Mouse (Mus musculus) embryo, embryonic 11.5 days (tissue): ENCODE data around the gene Syn3.

Experiments
- DNase-seq: peaks from one replicate; pipeline ENCODE4 v3.0.0-alpha.2; 2012; ENCODE audit warnings: low read depth, low spot score

The Syn3 gene

DNA sequence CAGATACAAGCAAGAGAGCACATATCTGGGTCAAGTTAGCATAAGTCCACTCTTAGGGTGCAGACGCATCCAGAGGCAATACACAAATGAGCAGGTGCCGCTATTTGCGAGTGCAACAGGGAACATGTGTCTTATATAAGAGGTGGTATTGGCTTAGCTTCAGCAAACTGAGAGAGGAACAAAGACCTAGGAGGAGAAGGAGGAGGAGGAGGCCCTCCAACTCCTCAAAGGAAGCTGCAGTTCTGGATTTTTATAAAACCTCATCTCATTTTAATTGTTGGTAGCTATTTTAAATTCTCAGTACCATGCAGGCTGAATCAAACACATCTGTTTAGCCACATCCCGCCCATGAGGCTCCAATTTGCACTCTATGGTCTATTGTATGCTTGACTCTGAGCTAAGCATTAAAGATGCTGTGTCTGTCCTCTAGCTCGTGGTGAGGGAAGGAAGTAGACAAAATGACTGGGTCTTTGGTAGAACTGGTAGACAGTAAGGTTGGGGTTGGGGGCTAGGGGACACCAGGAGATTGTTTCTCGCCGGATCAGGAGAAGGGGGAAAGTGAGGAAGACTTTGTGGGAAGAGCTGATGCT is 219.0 kb downstream of the Syn3 start:
- DNase-seq, result no peak

DNA sequence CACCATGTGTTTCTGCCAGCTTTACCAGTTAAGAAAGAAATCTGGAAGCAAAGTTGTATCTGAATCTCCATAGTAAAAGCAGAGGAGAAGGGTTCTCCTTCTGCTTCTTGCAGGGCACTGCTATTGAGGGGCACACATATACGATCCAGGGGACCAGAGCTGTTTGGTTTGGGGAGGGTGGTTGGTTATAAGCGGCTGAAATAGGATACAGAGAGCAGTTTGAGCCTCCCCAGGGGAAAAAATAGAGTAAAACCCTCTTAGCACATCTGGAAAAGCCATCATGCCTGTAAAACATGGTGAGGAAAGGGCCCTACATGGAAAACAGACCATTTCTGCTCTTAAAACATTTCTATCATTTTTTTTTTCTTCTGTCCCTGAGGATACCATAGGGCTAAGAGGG is 220.2 kb downstream of the Syn3 start:
- DNase-seq, result no peak

DNA sequence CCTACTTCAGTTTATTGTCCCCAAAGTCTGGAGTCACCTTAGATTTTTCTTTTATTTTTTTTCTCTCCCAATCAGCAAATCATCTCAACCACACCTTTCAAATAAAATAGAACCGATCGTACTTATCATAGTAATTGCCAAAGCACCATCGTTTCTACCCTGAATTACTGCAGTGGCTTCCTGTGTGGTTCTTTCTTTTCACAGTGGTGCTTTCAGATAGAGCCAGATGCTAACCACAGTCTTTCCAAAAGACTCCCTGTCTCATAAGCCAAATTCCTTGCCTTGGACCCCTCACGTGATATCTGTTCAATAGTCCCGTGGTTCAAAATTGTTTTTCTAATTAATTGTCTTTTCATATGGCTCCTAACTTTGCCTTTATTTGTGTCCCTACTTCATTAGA is 221.4 kb downstream of the Syn3 start:
- DNase-seq, result no peak

DNA sequence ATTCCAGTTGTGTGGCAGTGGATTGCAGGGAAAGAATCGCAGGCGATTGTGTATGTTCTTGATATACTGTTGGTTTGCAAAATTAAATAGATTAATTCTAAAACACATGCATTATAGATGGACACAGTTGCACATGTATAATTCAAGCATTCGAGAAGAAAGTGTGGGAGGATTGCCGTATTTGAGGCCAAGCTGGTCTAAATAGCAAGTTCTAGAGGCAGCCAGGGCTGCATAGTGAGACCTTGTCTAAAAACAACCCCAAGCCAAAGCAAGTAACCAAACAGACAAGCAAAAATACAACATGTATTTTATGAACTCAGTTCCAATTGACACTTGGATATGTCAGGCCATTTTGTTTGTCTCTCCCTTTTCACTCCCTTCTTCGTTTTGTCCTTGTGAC is 223.1 kb downstream of the Syn3 start:
- no peak for DNase-seq

DNA sequence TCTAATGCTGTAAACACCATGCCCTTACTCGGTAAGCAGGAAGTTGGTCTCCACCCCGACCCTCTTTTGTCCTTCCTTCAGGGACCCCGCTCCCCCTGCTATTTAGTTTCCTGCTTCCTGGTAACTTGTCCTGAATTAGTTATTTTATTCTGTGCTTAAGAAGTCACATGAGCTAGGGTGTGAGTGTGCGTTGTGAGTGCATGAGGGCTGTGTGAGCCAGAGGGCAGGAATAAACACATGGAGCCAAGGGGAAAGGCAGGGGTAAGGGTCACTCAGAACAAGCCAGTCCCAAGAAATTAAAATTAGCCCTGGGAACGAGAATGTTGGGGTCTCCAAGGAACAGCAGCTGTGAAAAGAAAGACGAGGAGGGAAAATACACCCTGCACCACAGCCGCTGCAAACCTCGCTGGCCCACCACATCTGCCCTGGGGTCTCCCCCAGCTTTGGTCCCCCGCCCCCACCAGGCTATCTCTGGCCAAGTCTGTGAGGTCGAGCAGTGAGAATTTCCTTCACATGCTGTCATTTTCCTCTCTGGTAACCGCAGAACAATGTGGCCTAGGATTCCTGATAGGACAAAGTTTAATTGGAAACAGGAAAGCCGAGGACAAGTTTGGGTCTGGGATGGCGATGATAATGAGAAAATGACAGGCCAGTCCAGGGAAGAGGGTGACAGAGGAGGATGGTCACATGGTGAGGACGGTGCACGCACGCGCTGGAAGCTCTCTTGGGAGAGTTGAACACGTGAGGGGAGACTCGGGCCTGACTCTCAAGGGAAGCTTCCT is 225.1 kb downstream of the Syn3 start:
- no peak for DNase-seq

DNA sequence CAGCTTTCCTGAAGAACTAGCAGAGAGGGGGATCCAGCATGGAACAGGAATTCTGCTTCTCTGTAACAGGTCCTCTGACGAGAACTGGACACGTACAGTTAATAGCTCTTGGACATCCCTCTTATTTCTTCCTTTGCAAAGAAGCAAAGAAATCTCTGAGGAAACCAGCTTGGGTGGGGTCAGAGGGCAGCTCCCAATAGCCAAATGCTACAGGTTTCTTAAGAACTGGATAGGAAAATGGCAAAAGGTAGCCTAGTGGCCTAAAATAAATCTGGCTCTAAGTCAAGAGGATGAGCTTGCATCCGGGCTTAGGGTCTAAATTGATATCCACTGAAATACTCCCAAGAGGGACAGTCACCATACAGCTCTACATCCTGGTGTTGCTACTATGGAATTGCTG is 225.9 kb downstream of the Syn3 start:
- DNase-seq, result no peak

DNA sequence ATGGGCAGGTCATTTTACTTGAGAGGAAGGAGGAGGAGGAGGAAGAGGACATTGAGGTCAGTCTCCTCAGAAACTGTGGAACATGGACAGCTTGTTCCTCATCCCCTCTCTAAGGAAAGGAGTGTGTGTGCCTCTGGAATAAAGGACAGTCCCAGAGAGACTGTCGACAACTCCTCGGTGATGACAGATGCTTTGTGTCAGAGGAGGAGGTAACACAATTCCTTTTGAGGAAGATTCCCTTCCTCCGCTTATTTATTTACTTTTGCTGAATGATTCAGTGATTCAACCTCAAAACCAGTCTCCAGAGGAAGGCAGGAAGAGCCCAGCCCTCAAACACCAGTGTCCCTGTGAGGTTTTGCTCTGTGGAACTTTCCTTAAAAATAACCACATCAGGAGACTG is 228.4 kb downstream of the Syn3 start:
- DNase-seq, result no peak

DNA sequence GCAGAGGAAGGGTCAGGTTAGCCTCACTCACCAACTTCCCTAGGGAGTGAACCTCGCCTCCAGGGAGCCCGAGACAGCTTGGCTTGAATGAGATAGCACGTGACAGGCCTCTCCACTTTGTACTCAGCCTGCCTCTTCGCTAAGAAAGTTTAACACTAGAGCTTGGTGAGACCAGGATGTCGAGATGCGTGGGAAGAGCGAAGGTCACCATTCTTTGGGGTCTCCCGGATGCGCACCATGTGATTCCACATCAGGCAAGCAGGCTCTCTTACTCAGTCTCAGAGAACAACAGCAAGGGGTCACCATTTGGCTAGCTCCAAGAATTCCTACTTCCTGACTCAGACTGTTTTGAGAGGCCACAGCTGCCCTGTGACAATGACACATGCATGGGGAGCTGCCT is 234.1 kb downstream of the Syn3 start:
- DNase-seq, result no peak

DNA sequence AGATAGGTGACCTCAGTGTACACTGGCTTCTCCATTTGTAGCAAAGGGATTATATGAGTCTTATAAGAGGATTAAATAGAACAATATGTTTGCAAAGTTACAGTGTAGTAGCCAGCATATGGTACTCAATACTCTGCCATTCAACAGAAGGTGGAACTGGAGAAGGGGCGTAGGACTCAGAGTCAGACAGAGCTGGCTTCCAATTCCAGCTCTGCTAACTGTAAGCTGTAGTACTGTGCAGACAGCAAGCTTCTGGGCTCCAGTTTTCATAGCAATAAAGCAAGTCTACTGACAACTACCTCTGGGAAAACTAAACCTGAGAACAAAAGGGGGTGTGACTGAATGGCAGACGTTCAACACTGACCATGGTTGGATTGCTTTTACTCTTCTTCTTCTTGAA is 237.0 kb downstream of the Syn3 start:
- no peak for DNase-seq

DNA sequence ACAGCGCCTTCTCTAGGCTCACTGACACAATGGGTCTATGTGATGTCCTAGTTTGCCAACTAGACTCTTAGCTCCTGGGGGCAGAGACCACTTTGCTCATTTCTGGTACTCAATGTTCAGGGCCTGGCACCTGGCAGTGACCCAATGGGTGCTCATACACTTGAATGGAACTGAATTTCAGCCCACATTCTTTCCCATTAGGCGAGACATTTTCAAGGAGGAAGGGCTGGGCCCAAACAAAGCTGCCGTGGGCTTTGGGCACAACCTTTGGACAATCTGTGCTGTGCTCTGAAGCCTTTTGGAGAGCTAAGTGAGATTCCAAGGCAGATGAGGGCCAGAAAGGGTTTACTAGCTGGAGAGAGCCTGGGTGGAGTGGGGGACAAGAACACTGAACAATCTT is 239.7 kb downstream of the Syn3 start:
- no peak for DNase-seq

DNA sequence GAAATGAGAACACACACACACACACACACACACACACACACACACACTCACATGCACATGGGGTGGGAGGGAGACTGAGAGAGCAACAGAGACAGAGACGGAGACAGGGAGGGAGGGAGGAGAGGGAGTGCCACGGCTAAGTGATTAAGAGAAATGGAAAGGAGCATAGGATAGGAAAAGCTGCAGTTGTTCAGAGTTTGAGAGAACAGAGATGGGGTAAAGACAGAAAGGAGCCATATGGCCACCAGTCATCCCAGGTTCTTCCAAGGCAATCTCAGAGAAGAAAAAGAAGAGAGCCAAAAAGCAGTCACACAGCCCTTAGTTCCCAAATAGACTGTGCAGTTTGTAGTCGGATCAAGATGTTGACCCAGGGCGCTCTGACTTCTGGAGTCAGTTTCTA is 240.7 kb downstream of the Syn3 start:
- no peak for DNase-seq

DNA sequence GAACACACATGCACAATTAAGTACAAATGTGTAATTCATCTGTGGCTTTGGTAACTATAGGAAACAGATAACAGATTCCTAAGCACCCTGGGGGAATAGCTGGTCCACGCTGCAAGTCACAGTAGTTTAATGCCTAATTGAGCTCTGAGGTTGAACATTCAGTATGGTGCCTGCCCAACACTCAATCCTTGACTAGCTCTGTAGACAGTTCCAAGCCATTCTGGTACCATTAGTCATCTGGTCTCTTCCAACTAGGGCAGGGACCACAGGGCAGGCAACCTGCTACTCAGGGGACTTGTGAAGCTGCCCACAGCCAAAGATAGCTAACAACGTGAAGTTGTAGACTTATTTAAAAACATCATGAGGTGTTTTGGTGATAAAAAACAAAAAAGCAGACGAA is 241.7 kb downstream of the Syn3 start:
- DNase-seq, result no peak

DNA sequence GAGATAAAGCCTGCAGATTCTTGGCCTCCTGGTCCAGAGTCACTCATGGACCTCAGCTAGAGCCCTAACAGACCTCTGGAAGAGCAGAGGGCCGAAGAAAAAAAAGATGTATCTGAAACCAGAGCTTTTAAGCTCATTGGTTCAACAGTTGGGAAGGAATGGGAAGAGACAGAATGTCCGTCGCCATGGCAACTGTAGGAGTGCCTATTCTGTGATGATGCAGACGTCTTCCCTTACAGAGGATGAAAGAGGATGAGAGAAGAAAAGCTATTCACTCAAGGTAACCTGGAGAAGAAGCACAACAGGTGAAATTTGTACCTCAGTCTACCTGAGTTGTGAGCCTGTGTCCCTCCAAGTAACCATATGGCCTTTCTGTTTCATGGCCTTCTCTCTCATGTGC is 242.5 kb downstream of the Syn3 start:
- no peak for DNase-seq

DNA sequence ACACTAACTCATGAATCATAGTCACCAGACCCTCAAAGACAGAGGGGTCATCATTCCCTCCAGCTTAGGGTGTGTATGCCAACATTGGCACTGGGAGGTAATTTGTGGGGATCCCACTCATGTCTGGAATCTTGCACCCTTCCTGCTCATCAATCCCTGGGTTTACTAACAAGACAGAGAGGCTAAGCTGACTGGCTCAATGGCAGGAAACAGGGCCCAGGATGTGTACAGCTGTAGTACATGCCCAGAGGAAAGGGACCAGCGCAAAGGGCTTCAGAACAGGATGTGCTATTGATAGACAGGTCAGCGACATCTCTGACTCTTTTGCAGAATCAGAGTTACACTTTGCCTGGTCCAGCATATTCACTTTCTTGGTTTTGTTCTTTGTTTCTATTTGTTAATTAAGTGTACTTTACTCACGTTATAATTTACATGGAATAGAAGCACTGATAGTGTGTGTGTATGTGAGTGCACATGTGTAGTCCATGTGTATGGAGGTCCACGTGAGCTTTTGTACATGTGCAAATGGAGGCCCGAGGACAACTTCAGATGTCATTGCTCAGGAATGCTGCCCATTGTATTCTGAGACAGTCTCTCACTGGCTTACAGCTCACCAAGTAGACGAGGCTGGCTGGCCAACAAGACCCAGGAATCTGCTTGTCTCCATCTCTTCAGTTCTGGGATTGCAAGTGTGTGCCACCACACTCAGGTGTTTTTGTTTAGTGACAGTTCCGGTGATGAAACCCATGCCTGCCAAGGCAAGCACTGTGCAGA is 248.4 kb downstream of the Syn3 start:
- DNase-seq, result no peak

DNA sequence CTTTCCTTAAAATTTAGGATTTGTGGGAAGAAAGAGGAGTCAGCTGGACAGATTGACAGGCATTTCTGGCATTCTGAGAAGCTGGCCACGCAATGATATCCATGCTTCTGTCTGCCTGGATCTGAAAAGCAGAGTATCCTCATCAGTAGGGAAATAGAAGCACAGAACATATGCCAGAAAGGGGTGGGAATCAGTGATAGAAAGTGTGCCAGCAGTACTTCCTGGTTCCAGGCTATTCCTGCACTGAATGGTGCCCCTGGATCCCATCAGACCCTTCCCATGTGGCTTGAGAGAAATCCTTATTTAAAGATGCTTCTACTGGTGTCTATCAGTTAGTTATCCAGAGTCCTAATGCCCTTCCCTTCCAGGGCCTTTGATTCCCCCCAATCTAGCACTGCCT is 249.4 kb downstream of the Syn3 start:
- DNase-seq, result no peak

DNA sequence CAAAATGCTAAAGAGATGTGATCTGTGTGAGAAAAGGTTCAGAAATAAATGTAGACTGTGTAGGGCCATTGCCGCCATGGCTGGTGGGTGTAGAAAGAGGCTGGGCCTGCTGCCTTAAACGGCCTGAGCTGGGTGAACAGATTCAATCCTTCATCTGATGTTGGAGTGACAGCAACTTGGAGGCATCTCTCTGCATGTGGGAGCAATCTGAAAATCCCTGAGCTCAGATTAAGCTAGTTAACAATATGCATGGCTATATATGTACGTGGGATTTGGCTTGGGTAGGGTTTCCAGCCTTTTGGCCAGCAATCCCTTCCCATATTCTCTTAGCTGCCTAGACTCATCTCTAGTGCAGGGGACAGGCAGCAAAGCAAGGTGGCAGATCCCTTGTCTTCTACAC is 249.9 kb downstream of the Syn3 start:
- DNase-seq, result no peak

DNA sequence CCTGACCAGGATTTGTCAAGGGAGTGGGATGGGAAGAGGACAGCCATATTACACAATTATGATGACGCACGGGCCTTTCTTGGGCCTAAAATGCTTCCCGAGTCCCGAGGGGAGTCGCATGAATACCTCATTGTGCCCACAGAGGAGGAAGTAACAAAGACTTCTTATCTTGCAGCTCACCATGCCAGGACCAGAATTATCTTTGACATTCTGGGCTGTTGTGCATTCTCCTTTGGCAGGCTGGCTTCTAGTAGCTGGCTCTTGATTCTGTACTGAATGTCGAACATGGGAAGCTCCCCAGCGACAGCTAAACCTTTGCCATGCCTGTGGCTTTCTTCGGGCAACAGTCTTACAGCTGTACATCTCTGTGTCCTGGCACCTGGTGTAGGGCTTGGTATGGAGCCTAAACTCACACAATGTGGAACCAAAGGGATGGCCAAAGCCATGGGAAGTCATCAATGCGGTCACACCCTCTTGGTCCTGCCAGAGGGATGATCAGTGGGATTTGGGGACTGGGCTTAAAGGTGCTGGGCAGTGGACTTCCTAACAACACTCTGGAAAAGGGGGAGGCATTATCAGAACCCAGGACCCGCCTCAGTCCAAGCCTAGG is 250.5 kb downstream of the Syn3 start:
- DNase-seq, result no peak

DNA sequence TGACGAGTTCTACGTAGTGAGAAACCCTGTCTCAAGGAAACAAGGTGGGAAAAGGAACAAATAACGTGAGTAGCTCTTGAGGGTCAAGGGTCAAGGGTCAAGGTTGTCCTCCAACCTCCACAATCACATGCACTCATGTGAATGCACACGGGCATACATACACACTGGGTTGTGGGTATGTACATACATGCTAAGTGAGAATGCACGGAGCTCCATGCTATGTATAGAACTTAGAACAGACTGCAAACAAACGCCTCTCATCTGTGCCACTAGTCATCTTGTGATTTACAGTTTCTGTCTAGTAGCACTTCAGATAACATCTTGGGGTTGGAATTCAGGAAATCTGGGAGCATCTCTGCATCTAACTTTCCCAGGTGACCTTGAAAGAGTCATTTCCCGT is 253.3 kb downstream of the Syn3 start:
- no peak for DNase-seq

DNA sequence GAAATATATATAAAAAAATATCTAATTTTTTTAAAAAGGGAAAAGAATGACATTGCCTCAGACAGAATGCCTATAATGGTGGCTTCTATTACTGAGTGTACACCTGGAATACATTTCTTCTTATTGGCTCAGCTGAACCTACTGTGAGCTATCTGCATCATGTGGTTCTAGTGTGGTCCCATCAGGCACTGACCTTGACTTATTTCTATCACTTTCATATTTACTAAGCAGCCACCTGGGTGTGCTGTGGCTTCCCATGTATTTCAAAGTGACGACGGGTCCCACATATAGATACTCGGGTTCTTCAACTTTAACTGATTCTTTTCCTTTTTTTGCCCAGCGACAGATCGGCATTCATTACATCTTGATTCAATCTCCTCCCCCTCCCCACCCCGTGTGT is 255.2 kb downstream of the Syn3 start:
- DNase-seq, result no peak

DNA sequence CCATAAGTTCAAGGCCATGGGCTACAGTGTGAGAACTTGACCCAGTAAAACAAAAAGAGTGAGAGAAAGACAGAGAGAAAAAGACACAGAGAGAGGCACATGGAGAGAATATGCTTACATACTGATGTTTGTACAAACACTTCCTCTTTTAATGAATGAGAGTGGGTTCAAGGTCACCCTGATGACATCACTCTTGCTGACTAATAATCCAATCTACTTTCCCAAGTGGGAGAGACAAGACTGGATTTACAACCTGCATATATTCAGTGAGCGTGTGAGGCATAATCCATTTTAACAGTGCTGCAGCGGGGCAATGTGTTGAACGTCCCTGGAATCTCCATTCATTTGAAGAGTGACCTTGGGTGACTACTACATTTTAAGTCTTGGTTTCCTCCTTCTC is 256.0 kb downstream of the Syn3 start:
- DNase-seq, result no peak

DNA sequence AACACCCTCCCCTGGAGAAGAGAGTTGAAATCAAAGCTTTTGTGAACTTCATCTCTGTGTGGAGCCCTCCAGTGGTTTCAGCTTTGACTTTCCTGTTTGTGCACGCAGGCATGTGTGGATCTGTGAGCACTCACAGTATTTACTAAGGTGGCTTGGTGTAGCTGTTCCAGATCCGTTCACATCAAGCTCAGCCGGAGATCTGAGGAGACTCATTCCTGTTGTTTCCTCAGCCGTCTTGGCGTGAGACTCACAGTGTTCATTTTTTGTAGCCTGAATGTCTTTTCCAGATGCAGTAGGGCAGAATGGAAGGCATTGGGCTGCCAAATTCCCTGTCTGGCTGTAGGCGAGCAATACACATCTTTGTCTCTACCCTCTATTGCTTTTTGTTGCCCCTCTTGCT is 268.7 kb downstream of the Syn3 start:
- no peak for DNase-seq

DNA sequence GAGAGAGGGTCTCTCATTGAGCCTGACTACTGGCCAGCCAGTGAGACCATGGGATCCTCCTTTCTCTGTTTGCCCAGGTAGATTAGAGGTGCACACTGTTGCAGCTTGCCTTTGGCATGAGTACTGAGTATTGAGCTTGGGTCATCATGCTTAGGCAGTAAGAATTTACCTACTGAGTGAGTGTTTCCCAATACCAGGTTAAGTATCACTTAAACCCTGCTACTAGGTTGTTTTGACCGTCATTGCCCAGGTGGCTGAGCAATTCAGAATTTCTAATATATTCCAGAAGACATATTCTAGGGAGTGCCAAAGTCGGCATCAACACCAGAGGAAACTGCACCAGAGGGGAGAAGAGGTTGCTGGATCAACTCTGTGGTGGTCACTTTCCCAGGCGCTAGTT is 273.2 kb downstream of the Syn3 start:
- no peak for DNase-seq

DNA sequence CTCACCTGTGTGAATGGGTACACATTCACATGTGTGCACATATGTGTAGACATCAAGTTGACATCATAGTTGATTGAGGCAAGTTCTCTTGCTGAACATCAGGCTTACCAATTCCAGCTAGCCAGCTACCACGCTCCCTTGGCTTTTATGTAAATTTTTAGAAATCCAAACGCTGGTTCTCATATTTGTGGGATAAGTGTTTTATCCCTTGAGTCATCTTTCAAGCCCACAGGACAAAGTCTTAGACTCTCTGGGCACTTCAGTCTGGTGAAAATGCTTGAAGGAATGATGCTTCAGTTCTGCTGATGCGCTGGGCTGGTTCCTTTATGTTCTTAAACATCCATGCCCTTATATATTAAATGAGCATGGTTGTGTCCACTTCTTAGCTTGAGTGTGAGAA is 279.7 kb downstream of the Syn3 start:
- DNase-seq, result no peak
